Mouse (Mus musculus) CD4-positive helper T cell, adult 2 months (primary cell): ENCODE data around the gene Slc25a29.

ENCODE experiments used
- DNase-seq: peaks from one replicate; pipeline ENCODE4 v3.0.0-alpha.2; 2012; ENCODE audit warnings: low read depth, missing footprints, low spot score

Gene Slc25a29

DNA sequence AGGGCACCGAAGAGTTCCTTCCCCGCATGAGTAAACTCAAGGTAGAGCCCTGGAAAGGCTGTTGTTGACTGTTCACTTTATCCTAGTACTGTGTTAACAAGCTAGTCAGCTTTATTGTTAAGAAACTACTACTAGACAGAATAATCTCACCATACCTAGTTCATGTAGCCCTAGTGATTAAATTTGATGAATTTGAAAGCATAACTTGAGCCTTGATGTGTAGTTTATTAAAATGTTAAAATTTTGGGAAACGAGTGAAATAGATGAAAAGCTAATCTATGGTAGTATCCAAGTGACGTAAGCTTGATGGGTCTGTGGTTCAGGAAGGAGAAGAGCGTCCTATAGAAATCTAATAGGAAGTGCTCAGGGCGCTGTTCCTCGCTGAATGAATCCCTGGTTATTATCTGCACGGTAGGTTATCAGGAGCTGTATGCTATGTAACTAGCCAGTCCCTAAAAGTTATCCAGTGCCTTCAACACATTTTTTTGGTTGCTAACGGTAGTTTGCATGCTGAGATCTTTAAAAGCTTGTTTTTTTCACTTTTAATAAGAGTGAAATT, 40.6 kb downstream of the Slc25a29 start:
- peak; percentile 21 for DNase-seq

DNA sequence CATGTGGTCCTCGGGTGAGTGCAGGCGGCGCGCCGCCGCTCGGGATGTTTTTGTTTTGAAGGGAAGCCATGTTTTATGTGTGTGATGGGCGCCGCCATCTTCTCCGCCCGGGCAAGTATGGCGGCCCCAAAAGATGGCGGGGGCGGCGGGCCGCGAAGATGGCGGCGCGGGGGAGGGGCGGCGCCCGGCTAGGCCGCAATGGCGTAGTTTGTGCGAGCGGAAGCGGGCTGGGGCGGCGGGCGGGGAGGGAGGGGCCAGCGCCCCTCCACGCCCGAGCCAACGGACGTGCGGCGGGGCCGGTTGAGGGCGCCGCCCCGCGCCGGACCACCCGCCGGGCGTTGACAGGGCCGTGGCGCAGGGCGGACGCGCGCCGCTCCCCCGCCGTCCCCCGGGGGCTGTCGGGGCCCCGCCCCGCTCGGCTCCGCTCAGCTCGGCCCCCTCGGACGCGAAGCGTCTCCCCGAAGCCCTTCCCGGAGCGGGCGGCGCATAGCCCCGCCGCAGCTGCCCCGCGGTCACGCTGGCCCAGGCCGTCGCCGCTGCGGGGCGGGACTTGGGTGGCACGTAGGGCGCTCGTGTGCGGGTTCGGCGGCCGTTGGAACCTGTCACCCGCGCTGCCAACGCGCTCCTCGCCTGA, 41.5 kb downstream of the Slc25a29 start:
- peak; percentile 95 for DNase-seq

GRCm38 (mm10) chr12:108793453-108793941, 42.2 kb downstream of the Slc25a29 start:
- no peak for DNase-seq

DNA sequence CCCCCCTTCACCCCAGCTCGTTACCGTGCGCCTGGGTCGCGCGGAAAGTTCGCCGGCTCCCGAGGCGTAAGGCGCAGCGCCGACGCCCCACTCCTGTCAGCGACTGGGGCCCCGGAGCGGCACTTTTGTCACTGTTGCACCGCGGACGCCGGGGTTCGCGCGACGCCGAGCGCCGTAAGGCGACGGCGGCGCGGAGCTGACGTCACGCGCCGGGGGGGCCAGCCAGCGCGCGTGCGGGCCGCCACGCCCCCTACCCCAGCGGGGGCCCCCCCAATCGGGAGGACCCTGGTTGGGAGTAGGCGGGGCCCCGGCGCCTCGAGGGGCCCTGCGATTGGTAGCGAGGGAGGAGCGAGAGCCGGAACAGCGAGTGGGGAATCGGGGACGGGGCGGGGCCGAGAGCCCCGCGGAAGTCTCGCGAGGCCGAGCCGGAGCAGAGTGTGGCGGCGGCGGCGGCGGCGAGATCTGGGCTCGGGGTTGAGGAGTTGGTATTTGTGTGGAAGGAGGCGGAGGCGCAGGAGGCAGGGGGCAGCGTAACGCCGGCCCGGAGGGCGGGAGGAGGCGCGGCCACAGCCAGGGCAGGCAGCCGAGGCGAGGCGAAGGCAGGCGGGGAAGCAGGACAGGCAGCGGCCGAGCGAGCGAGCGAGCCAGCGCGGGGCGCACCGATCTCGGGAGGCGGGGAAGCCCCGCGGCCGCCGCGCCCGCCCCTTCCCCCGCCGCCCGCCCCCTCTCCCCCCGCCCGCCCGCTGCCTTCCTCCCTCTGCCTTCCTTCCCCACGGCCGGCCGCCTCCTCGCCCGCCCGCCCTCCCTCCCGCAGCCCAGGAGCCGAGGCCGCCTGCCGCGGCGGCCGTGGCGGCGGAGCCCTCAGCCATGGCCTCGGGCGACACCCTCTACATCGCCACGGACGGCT, 42.9 kb downstream of the Slc25a29 start, which contains the start of gene Yy1:
Yy1 (plus strand) TSS at position 428 of the 907 bp plus-strand sequence.
- peak; percentile 100 for DNase-seq

GRCm38 (mm10) chr12:108792152-108792545, 43.5 kb downstream of the Slc25a29 start:
- peak; percentile 91 for DNase-seq

DNA sequence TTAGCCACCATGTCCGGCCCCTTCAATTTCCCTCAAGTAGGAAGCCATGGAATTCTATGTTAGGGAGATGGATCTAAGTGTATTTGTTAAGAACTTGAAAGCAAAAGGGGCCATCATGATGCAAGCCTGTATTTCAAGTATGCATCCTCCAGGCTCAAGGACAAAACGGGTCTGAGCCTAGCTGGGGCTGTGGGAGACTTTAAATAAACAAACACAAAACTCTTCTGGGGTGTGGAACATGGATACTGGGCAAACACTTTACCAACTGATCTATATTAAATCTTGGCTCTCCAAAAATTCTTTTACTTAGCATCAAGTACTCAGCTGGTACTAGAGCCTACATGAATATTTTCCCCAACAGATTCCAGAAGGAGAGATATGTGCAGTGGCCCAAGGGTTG, 48.4 kb downstream of the Slc25a29 start:
- no peak for DNase-seq

GRCm38 (mm10) chr12:108785161-108785560, 50.5 kb downstream of the Slc25a29 start:
- no peak for DNase-seq

DNA sequence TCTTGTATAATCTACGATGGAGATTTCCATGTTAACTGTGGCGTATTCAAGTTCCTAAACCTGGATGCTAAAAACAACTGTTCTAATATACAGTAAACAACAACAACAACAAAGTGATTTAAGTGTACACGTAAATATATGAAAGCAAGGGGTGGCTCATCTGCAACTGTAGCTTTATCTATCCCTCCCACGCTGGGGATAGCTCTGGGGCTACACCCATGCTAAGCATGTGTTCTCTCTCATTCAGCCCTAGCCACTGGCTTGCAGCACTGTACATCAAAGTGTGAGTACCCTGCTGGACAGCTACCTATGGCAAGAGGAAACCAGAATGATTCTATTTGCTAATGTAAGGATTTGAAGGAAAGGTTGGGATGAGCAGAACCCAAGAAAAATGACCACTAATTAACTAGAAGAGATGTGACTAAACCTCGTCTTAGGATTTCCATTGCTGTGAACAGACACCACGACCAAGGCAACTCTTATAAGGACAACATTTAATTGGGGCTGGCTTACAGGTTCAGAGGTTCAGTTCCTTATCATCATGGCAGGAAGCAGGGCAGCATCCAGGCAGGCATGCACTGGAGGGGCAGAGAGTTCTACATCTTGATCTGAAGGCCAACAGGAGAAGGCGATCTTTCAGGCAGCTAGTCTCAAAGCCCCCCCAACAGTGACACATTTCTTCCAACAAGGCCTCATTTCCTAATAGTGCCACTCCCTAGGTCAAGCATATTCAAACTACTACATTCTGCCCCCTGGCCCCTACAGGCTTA, 55.4 kb downstream of the Slc25a29 start:
- no peak for DNase-seq
